Mouse (Mus musculus) cerebellum, adult 2 months (tissue): Measurements from ENCODE around the gene Ino80b.

Source experiments
- CTCF ChIP-seq: fragments of 200-500 bp; IDR thresholded peaks from 2 replicates; pipeline ENCODE4 v1.5.1; 2011; ENCODE audit warnings: low read depth, mild to moderate bottlenecking, control low read depth, low read length, moderate library complexity, borderline replicate concordance; ENCODE audit not compliant: insufficient read depth
- POLR2A ChIP-seq: fragments of 200-500 bp; IDR thresholded peaks from 2 replicates; pipeline ENCODE4 v1.6.1; 2011; ENCODE audit warnings: low read length, control low read depth, borderline replicate concordance; ENCODE audit not compliant: insufficient read depth

GRCm38 (mm10) chr6:83086121-83087035 is 38.9 kb downstream of the Ino80b start, which contains the start of gene Lbx2:
- TF ChIP-seq POLR2A (no peak), CTCF (no peak)
